Comparison of ENCODE assay signal across 8 mouse cellular contexts in the genomic region with DNA sequence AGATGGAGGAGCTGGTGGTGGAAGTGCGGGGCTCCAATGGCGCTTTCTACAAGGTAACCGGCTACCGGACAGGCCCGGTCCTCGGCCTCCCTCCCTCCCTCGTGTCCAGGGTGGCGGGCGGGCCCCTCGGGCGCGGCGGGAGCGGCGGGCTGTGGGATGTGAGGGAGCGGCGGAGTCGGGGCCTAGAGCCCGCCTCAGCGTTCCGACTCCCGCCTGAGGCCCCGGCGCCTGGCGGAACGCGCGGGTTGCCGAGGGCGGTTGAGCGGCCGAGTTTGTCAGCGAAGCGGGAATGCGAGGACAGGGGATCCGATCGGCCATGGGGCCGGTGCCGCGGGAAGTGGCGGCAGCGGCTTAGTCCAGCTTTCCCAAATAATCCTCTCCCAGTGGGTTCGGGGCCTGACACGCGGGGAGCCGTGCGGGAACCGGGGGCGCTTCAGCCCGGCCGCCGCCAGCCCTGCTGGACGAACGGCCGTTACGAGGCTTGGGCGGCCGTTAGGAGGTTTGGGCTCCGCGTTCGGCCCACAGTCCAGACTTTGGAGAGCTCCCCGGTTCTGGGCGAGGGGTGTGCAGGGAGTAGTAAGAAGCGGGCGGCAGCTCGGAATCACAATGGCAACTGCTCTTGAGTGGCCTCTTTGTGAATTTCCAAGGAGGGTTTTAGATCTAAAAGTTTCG. TPM values are rescaled to one million over a fixed set of nuclear protein-coding genes. Genes with fewer than 3 reads are reported as not detected.
A peak's percentile ranks its signal among the peaks of the same experiment; 100 is the strongest.
DNase-seq lines count a peak whose midpoint lies in the region; ATAC-seq and TF ChIP-seq lines count a peak whose summit lies in the region.

No protein-coding gene starts in this region.

- ATAC-seq in kidney, postnatal 0 days (replicated peaks; ENCODE audit: low FRiP score, low read depth): peak; percentile 83
- peak; percentile 36 for ATAC-seq in megakaryocyte, adult 5-6 weeks (ENCODE audit: poor library complexity, severe bottlenecking)

- H3K4me1 ChIP-seq in ES-Bruce4 (ENCODE audit: control insufficient read depth, insufficient read depth, low read length): no peaks in the 10 kb centered on the region
- no peaks in the 10 kb centered on the region for H3K4me1 ChIP-seq in kidney, postnatal 0 days (replicated peaks; ENCODE audit: insufficient read depth, low read length)

- peak overlapping the region; percentile 39 for H3K27ac ChIP-seq in ES-Bruce4 (ENCODE audit: insufficient read depth, low read length)
- peak overlapping the region; percentile 93 for H3K27ac ChIP-seq in kidney, postnatal 0 days

- no peaks in the 10 kb centered on the region for H3K9me3 ChIP-seq in ES-Bruce4 (replicated peaks; ENCODE audit: control insufficient read depth, insufficient read depth, low read length, poor library complexity, severe bottlenecking)
- no peaks in the 10 kb centered on the region for H3K9me3 ChIP-seq in kidney, postnatal 0 days (replicated peaks; ENCODE audit: low read length)

- TF ChIP-seq EP300 in ES-Bruce4 (IDR thresholded peaks at IDR 0.05; ENCODE audit: insufficient read depth, low read depth, low read length): no peak

- no peak for TF ChIP-seq CTCF in ES-Bruce4 (IDR thresholded peaks at IDR 0.05; ENCODE audit: low read depth, low read length)
- TF ChIP-seq CTCF in brain, embryonic 14.5 days (IDR thresholded peaks at IDR 0.05; ENCODE audit: borderline replicate concordance, extremely low read depth, insufficient read depth, insufficient read length): no peak
- no peak for TF ChIP-seq CTCF in kidney, postnatal 0 days (IDR thresholded peaks at IDR 0.05; ENCODE audit: low read depth)

- peak; percentile 5 for DNase-seq in kidney, adult 11 months
- no peak for DNase-seq in kidney, adult 18-20 months
- peak; percentile 56 for DNase-seq in brain, embryonic 14.5 days (ENCODE audit: low read depth)
- peak; percentile 18 to 19 for DNase-seq in gastrocnemius, postnatal 4 days (ENCODE audit: low spot score in 2 of 2)
- no peak for DNase-seq in kidney, postnatal 0 days (ENCODE audit: low spot score)
- peak; percentile 52 for DNase-seq in testis, postnatal 14 days (ENCODE audit: low spot score)

- WGBS in kidney, postnatal 0 days: 33% methylated on average over 58 of the region's 67 CpGs

- H3K36me3 ChIP-seq in ES-Bruce4 (ENCODE audit: control insufficient read depth, insufficient read depth, low read length, poor library complexity, severe bottlenecking): no peaks in the 10 kb centered on the region
- no peaks in the 10 kb centered on the region for H3K36me3 ChIP-seq in kidney, postnatal 0 days (ENCODE audit: insufficient read depth, low read length)

- peak overlapping the region; percentile 96 for H3K9ac ChIP-seq in ES-Bruce4 (ENCODE audit: low read depth, poor library complexity, severe bottlenecking)
- H3K9ac ChIP-seq in kidney, postnatal 0 days (ENCODE audit: low read depth, low read length): peak overlapping the region; percentile 87

- H3K27me3 ChIP-seq in ES-Bruce4 (ENCODE audit: control insufficient read depth, insufficient read depth, low read length, poor library complexity, severe bottlenecking): no peaks in the 10 kb centered on the region
- H3K27me3 ChIP-seq in kidney, postnatal 0 days (ENCODE audit: insufficient read depth, low read length): no peaks in the 10 kb centered on the region

- peak overlapping the region; percentile 50 for H3K4me2 ChIP-seq in kidney, postnatal 0 days (ENCODE audit: low read length)

- no peak for TF ChIP-seq POLR2A in ES-Bruce4 (IDR thresholded peaks at IDR 0.05; ENCODE audit: insufficient read depth, low read length)
- no peak for TF ChIP-seq POLR2A in brain, embryonic 14.5 days (IDR thresholded peaks at IDR 0.05; ENCODE audit: borderline replicate concordance, extremely low read depth, insufficient read depth, insufficient read length, poor library complexity, severe bottlenecking)

- H3K4me3 ChIP-seq in ES-Bruce4 (ENCODE audit: low read depth, low read length): peak overlapping the region; percentile 62
- peak overlapping the region; percentile 62 for H3K4me3 ChIP-seq in kidney, postnatal 0 days (replicated peaks; ENCODE audit: low read depth, low read length)

RNA-seq across cellular contexts. Expression of a gene that starts 0.6 kb away (rescaled TPM):
- polyA plus RNA-seq in ES-Bruce4 (2011; ENCODE audit: insufficient read depth, insufficient read length, low read depth, missing spikeins): 88.2 and 96.3 TPM in 2 replicates
- polyA plus RNA-seq in brain, embryonic 14.5 days (2012; rRNA removed): 41.5 and 45.9 TPM in 2 replicates
- total RNA-seq in gastrocnemius, postnatal 4 days (2021): 10 to 100 TPM; 43.6 to 45.4 TPM
- polyA plus RNA-seq in kidney, postnatal 0 days (2015; fragmentation: Nextera tagmentation; extraction: Ambion mirVana): 34.6 and 37.3 TPM in 2 replicates
- total RNA-seq in megakaryocyte, adult 5-6 weeks (2015): 73.4 and 73.8 TPM in 2 replicates
- total RNA-seq in megakaryocyte, adult 5-6 weeks (2017): 68.0 and 84.6 TPM in 2 replicates

Comparison
In these comparisons a context has a peak if more than half of its experiments do, and no peak if none do; other contexts are left out.
1. DNase-seq: peak in kidney, adult 11 months (single experiment), brain, embryonic 14.5 days (single experiment), gastrocnemius, postnatal 4 days (2 of 2) and testis, postnatal 14 days (single experiment); none in kidney, adult 18-20 months (single experiment) and kidney, postnatal 0 days (single experiment).